Mouse (Mus musculus) olfactory bulb, adult 2 months (tissue): ENCODE data around the gene AI413582.

Source experiments
- CTCF ChIP-seq: fragments of 200-500 bp; IDR thresholded peaks from 2 replicates; pipeline ENCODE4 v1.5.1; 2012; ENCODE audit warnings: low read depth, mild to moderate bottlenecking, low read length, moderate library complexity; ENCODE audit not compliant: insufficient read depth
- POLR2A ChIP-seq: fragments of 200-500 bp; IDR thresholded peaks from 2 replicates; pipeline ENCODE4 v1.6.1; 2012; ENCODE audit warnings: mild to moderate bottlenecking, low read depth, low read length, moderate library complexity; ENCODE audit not compliant: insufficient read depth

DNA sequence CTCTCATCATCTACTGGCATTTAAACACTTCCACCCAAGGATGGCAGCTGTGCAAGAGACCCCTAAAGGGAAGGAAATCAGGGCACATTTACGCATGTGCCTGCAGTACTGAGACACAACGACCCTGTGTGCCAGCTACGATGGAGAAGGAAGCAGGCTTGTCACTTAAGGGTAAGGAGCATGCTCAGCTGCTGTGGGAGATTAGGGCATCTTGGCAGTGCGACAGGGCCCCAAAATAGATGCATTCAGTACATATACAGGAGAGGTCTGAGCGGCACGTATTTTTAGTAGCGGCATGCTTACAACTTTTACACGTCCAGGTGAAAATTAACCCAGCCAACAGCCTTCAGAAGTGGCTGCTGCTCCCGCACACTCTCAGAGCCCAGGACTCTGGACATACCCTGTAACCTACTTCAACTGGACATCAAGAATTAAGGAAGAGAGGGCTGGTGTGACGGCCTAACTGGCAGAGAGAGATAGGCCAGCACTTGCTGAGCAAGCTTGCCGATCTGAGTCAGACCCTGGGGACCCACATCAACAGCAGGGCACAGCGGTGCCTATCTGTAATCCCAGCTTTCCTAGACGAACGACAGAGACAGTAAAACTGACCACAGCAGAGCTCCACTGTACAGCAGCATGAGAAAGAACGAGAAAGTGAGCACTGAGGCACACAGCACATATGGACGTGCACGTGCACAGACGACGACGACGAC, 38.1 kb upstream of the AI413582 start:
- TF ChIP-seq CTCF (no peak), POLR2A (no peak)
